Mouse (Mus musculus) B cell, adult 67 days (primary cell): ENCODE measurements around the gene Gm36245. TPM values are rescaled to one million over a fixed set of nuclear protein-coding genes. Genes with fewer than 3 reads are reported as not detected.

Source experiments
- total RNA-seq, 2 experiments: library from RNA; stranded (reverse); gene quantifications; 4 replicates each; pipeline ENCODE4 v1.2.4; 2023

Gene Gm36245
- total RNA-seq = not detected

GRCm38 (mm10) chr15:77598958-77599357 lies at the start of gene Gm36245:
TSS of gene Gm36245 (plus strand) at chr15:77599258.

GRCm38 (mm10) chr15:77561792-77562191 lies 37.3 kb upstream of the Gm36245 start, which contains the start of gene 1700025B11Rik:
TSS of gene 1700025B11Rik (minus strand) at chr15:77561892.

GRCm38 (mm10) chr15:77595961-77596360 lies 3.1 kb upstream of the Gm36245 start, which contains the start of gene Apol10b:
TSS of gene Apol10b (minus strand) at chr15:77596125.

GRCm38 (mm10) chr15:77643176-77643575 lies 44.1 kb downstream of the Gm36245 start, which contains the start of gene Apol11b:
TSS of gene Apol11b (minus strand) at chr15:77643286.

Other genes starting within 250 kb of the Gm36245 start
- not detected for gene Apol7a, start 200.1 kb upstream of the Gm36245 start, total RNA-seq
- gene Apol9a, start 188.1 kb upstream of the Gm36245 start, total RNA-seq = not detected
- not detected for gene Apol7b, start 151.8 kb upstream of the Gm36245 start, total RNA-seq
- not detected for gene Apol10a, start 122.2 kb upstream of the Gm36245 start, total RNA-seq
- gene Apol11a, start 91.0 kb upstream of the Gm36245 start, total RNA-seq = not detected
- gene Apol7c, start 65.9 kb upstream of the Gm36245 start, total RNA-seq = not detected
- gene 1700025B11Rik, start 37.4 kb upstream of the Gm36245 start, total RNA-seq = not detected
- gene Apol10b, start 3.1 kb upstream of the Gm36245 start, total RNA-seq = not detected
- gene Apol11b, start 44.0 kb downstream of the Gm36245 start, total RNA-seq = not detected
- under 1 TPM in 1 of 2 experiments, not detected in 1; 0.41 TPM for gene Apol7e, start 99.6 kb downstream of the Gm36245 start, total RNA-seq
- gene Apol9b, start 129.8 kb downstream of the Gm36245 start, total RNA-seq = not detected
- 10 to 100 TPM; 10.8 to 14.3 TPM for gene Apol8, start 157.7 kb downstream of the Gm36245 start, total RNA-seq
- gene Myh9, start 242.9 kb downstream of the Gm36245 start, total RNA-seq = 100 to 1,000 TPM; 792 to 824 TPM